Comparison of ENCODE assay signal across 11 mouse cellular contexts in the genomic region with DNA sequence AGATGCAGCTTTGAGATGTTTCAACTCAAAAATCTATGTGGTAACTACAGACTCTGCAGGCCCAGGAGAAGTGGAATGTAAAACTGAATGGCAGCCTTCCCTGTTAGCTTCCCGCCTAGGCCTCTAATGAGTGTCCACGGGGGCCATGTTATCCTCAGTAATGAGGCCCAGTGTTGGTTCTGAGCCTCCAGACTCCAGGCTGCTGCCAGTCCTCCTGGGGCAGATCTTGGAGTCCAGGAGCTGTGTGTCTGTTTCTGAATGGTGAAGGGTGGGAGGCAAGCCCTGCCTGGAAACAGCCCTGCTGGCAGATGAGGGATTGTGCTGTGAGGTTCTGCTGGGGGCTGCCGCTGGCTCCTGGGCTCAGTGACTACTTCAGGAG. TPM values are rescaled to one million over a fixed set of nuclear protein-coding genes. Genes with fewer than 3 reads are reported as not detected.
A peak's percentile ranks its signal among the peaks of the same experiment; 100 is the strongest.
DNase-seq lines count a peak whose midpoint lies in the region; ATAC-seq and TF ChIP-seq lines count a peak whose summit lies in the region.
"Had no signal": no experiment of that assay in that cellular context is flagged by ENCODE, and none has a peak within 500 bp of the region (broad histone marks: within the 10 kb centered on the region; RNA-seq: fewer than 3 reads in every experiment).

No protein-coding gene starts in this region.

- intact Hi-C loops in left cerebral cortex, postnatal 36 days (cut with DNase I), result no loop called here

- no peaks in the 10 kb centered on the region for H3K9me3 ChIP-seq in liver, embryonic 11.5 days (ENCODE audit: control insufficient read depth, low read length)
- no peaks in the 10 kb centered on the region for H3K9me3 ChIP-seq in liver, postnatal 0 days (ENCODE audit: low read length)
- no peaks in the 10 kb centered on the region for H3K9me3 ChIP-seq in hindbrain, embryonic 16.5 days (ENCODE audit: control insufficient read depth, low read length)
- H3K9me3 ChIP-seq in midbrain, postnatal 0 days (ENCODE audit: low read length), result no peaks in the 10 kb centered on the region
- H3K9me3 ChIP-seq: heart, embryonic 15.5 days had no signal

- ATAC-seq in liver, embryonic 11.5 days (replicated peaks; ENCODE audit: low FRiP score), result no peak
- no peak for ATAC-seq in liver, postnatal 0 days
- ATAC-seq in hindbrain, embryonic 16.5 days, result 0 out of 2 replicates have a peak, but pooled peaks have one; percentile 10
- peak; percentile 50; the same call in 1 of the 2 replicates for ATAC-seq in midbrain, postnatal 0 days (ENCODE audit: low FRiP score)

- TF ChIP-seq EP300 in liver, postnatal 0 days (IDR thresholded peaks at IDR 0.05; ENCODE audit: low read depth), result no peak

- H3K36me3 ChIP-seq in liver, embryonic 11.5 days (ENCODE audit: control insufficient read depth, insufficient read depth, low read length), result no peaks in the 10 kb centered on the region
- H3K36me3 ChIP-seq in liver, postnatal 0 days (replicated peaks; ENCODE audit: insufficient read depth, low read length), result no peaks in the 10 kb centered on the region
- H3K36me3 ChIP-seq in hindbrain, embryonic 16.5 days (ENCODE audit: control insufficient read depth, insufficient read depth, low read length), result no peaks in the 10 kb centered on the region
- no peaks in the 10 kb centered on the region for H3K36me3 ChIP-seq in midbrain, postnatal 0 days (ENCODE audit: insufficient read depth, low read length)
- H3K36me3 ChIP-seq: heart, embryonic 15.5 days had no signal

- H3K4me3 ChIP-seq in liver, embryonic 11.5 days (ENCODE audit: low read depth, low read length), result no peak overlapping the region
- no peak overlapping the region for H3K4me3 ChIP-seq in liver, postnatal 0 days (ENCODE audit: low read depth, low read length)
- no peak overlapping the region for H3K4me3 ChIP-seq in hindbrain, embryonic 16.5 days (ENCODE audit: low read length)
- no peak overlapping the region for H3K4me3 ChIP-seq in midbrain, postnatal 0 days (ENCODE audit: low read depth, low read length)
- H3K4me3 ChIP-seq: erythroblast, embryonic 14.5 days; heart, embryonic 15.5 days had no signal

- no peak overlapping the region for H3K9ac ChIP-seq in liver, embryonic 11.5 days (ENCODE audit: low read depth, low read length)
- H3K9ac ChIP-seq in liver, postnatal 0 days (replicated peaks), result no peak overlapping the region
- H3K9ac ChIP-seq in hindbrain, embryonic 16.5 days (ENCODE audit: low read depth, low read length), result no peak overlapping the region
- H3K9ac ChIP-seq in midbrain, postnatal 0 days (replicated peaks; ENCODE audit: low read length, poor library complexity, severe bottlenecking), result no peak overlapping the region
- H3K9ac ChIP-seq: heart, embryonic 15.5 days had no signal

- no peak overlapping the region for H3K4me2 ChIP-seq in liver, embryonic 11.5 days
- no peak overlapping the region for H3K4me2 ChIP-seq in liver, postnatal 0 days (ENCODE audit: low read depth, low read length)
- no peak overlapping the region for H3K4me2 ChIP-seq in hindbrain, embryonic 16.5 days (ENCODE audit: low read length)
- H3K4me2 ChIP-seq in midbrain, postnatal 0 days (ENCODE audit: low read depth, low read length, poor library complexity, severe bottlenecking), result no peak overlapping the region

- TF ChIP-seq CTCF in liver, postnatal 0 days (IDR thresholded peaks at IDR 0.05; ENCODE audit: low read depth), result no peak
- no peak for TF ChIP-seq CTCF in midbrain, postnatal 0 days (IDR thresholded peaks at IDR 0.05)

- no peaks in the 10 kb centered on the region for H3K27me3 ChIP-seq in liver, embryonic 11.5 days (replicated peaks; ENCODE audit: control insufficient read depth, insufficient read depth, low read length)
- H3K27me3 ChIP-seq in liver, postnatal 0 days (ENCODE audit: insufficient read depth, low read length), result no peaks in the 10 kb centered on the region
- H3K27me3 ChIP-seq in hindbrain, embryonic 16.5 days (replicated peaks; ENCODE audit: control insufficient read depth, insufficient read depth, low read length), result no peaks in the 10 kb centered on the region
- peaks cover 3% of the 10 kb centered on the region; the same call in 1 of the 2 replicates for H3K27me3 ChIP-seq in midbrain, postnatal 0 days (ENCODE audit: insufficient read depth, low read length)

- peak; percentile 34 for DNase-seq in embryo, embryonic 11 days
- no peak for DNase-seq in embryo, embryonic 10 days (ENCODE audit: low spot score)
- DNase-seq in liver, embryonic 11.5 days (ENCODE audit: low spot score), result peak; percentile 31
- no peak for DNase-seq in liver, postnatal 0 days
- no peak for DNase-seq in midbrain, postnatal 0 days (ENCODE audit: low spot score)
- no peak for DNase-seq in left cerebral cortex, postnatal 36 days (ENCODE audit: low spot score in 2 of 2)
- no peak for DNase-seq in urinary bladder, adult 18-20 months (ENCODE audit: low spot score in 2 of 2)
- DNase-seq: cerebellum, adult 11-12 months had no signal

- H3K27ac ChIP-seq in liver, embryonic 11.5 days (ENCODE audit: low read depth, low read length), result no peak overlapping the region; the same call in 1 of the 2 replicates
- H3K27ac ChIP-seq in liver, postnatal 0 days (ENCODE audit: low read depth), result no peak overlapping the region
- H3K27ac ChIP-seq in hindbrain, embryonic 16.5 days (ENCODE audit: low read depth, low read length), result no peak overlapping the region
- 0 out of 2 replicates have a peak overlapping the region, but pooled peaks have one; percentile 38 for H3K27ac ChIP-seq in midbrain, postnatal 0 days (ENCODE audit: low read depth, low read length)
- H3K27ac ChIP-seq: heart, embryonic 15.5 days had no signal

- H3K4me1 ChIP-seq in liver, embryonic 11.5 days (replicated peaks; ENCODE audit: control insufficient read depth, insufficient read depth, low read length), result peaks cover 3% of the 10 kb centered on the region
- peaks cover 10% of the 10 kb centered on the region for H3K4me1 ChIP-seq in liver, postnatal 0 days (ENCODE audit: insufficient read depth)
- peaks cover 8% of the 10 kb centered on the region for H3K4me1 ChIP-seq in hindbrain, embryonic 16.5 days (ENCODE audit: control insufficient read depth, insufficient read depth, low read depth, low read length)
- H3K4me1 ChIP-seq in midbrain, postnatal 0 days (ENCODE audit: insufficient read depth, low read length), result no peaks in the 10 kb centered on the region

- WGBS in liver, embryonic 11.5 days, result 61% methylated on average over 3 of the region's 3 CpGs
- 74% methylated on average over 3 of the region's 3 CpGs for WGBS in liver, postnatal 0 days (ENCODE audit: insufficient replicate concordance)
- WGBS in hindbrain, embryonic 16.5 days, result 44% methylated on average over 3 of the region's 3 CpGs
- 49% methylated on average over 3 of the region's 3 CpGs for WGBS in midbrain, postnatal 0 days

RNA-seq across cellular contexts. Expression of gene Tifab, which starts 10.3 kb away (rescaled TPM):
- polyA plus RNA-seq in liver, embryonic 11.5 days (2014; fragmentation: Nextera tagmentation; extraction: Ambion mirVana), result 1.9 and 2.2 TPM in 2 replicates
- 6.8 and 8.2 TPM in 2 replicates for polyA plus RNA-seq in liver, postnatal 0 days (2015; fragmentation: Nextera tagmentation; extraction: Ambion mirVana)
- 1.0 and 1.3 TPM in 2 replicates for polyA plus RNA-seq in hindbrain, embryonic 16.5 days (2015; fragmentation: Nextera tagmentation; extraction: Ambion mirVana)
- total RNA-seq in midbrain, postnatal 0 days (2014; rRNA removed), result 0.49 and 0.52 TPM in 2 replicates
- 0.64 and 0.76 TPM in 2 replicates for polyA plus RNA-seq in midbrain, postnatal 0 days (2015; fragmentation: Nextera tagmentation; extraction: Ambion mirVana)
- total RNA-seq in left cerebral cortex, postnatal 36 days (2021), result 1 to 10 TPM; 1.8 to 2.3 TPM

RNA-seq across cellular contexts. Expression of gene H2afy, which starts 32.2 kb away (rescaled TPM):
- polyA plus RNA-seq in liver, embryonic 11.5 days (2014; fragmentation: Nextera tagmentation; extraction: Ambion mirVana), result 230 and 233 TPM in 2 replicates
- polyA plus RNA-seq in liver, postnatal 0 days (2015; fragmentation: Nextera tagmentation; extraction: Ambion mirVana), result 84.3 and 87.4 TPM in 2 replicates
- 239 and 258 TPM in 2 replicates for polyA plus RNA-seq in hindbrain, embryonic 16.5 days (2015; fragmentation: Nextera tagmentation; extraction: Ambion mirVana)
- 117 and 163 TPM in 2 replicates for total RNA-seq in midbrain, postnatal 0 days (2014; rRNA removed)
- 121 and 134 TPM in 2 replicates for polyA plus RNA-seq in midbrain, postnatal 0 days (2015; fragmentation: Nextera tagmentation; extraction: Ambion mirVana)
- total RNA-seq in left cerebral cortex, postnatal 36 days (2021), result 100 to 1,000 TPM in 1 of 2 experiments, 10 to 100 TPM in 1; 95.3 to 109 TPM

Comparison
In these comparisons a context has a peak if more than half of its experiments do, and no peak if none do; other contexts are left out.
1. DNase-seq: peak in embryo, embryonic 11 days (single experiment) and liver, embryonic 11.5 days (single experiment); none in embryo, embryonic 10 days (single experiment), liver, postnatal 0 days (single experiment), midbrain, postnatal 0 days (single experiment), left cerebral cortex, postnatal 36 days (0 of 2) and urinary bladder, adult 18-20 months (0 of 2).
2. ATAC-seq: peak in hindbrain, embryonic 16.5 days (single experiment) and midbrain, postnatal 0 days (single experiment); none in liver, embryonic 11.5 days (single experiment) and liver, postnatal 0 days (single experiment).